Mouse (Mus musculus) CD8-positive naive resting alpha-beta T cell, adult 2 months (primary cell): ENCODE measurements around the gene Myo9a.

Experiments used
- DNase-seq, 2 experiments: peaks; one replicate each; pipeline ENCODE4 v3.0.0; 2022; ENCODE audit warnings: low read depth in 2 of 2, low spot score in 2 of 2

Gene Myo9a

DNA sequence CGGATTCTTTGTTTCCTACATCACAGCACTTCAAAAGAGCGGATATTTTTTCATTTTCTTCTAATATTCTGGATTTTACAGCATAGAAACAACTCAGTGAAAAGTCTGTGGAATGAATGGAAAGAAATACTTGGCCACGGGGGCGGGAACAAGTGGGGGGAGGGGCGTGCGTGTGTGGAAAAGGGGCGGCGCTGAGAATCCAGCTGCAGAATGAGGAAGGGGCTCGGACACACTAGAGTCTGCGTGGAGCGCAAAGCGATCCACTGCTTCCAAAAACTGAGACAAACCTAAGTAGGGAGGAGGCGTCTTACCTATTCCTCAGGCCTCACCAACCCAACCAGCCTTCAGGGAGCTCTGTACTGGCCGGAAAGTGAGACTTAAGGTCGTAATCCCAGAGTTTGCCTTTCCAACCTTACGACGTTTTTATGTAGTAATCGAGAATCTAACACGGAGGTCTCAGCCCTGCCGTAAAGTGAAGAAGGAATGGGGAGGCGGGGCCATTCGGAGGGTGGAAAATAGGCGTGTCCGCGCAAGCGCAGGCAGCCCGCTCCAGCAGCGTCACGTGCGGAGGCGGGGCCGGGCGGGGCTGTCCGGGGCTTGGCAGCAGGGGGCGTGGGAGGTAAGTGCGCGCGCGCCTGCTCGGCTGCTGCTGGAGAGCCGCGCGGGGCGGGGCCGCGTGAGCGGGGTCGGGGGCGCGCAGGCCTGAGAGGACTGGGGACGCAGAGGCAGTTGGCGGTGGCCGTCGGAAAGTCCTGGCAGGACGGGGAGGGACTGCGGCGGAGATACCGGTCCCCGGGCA lies at the start of gene Myo9a, which contains the start of gene Senp8:
TSS of gene Myo9a (plus strand) at position 630 of the 799 bp plus-strand sequence.
TSS of gene Senp8 (minus strand) at position 444 of the 799 bp plus-strand sequence.
- DNase-seq = peak; percentile 99 to 100

DNA sequence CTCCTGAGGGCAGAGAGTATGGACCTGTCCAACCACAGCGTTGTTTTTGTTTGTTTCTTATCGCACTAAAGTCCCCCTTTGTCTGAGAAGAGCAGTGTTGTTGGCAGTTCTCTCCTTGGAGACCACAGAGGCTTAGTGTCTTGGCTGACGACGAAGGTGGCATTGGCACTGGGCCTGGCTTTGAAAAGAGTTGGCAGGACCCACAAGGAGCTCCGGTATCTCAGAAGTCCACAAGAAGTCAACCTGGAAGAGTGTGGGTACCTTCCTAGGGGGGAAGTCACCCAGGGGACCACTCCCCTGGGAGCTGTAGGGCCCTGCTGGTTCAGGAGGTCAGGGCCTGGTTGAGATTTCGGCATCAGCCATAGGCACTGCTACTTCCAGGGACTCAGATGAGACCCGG lies 49.6 kb upstream of the Myo9a start:
- no peak for DNase-seq

DNA sequence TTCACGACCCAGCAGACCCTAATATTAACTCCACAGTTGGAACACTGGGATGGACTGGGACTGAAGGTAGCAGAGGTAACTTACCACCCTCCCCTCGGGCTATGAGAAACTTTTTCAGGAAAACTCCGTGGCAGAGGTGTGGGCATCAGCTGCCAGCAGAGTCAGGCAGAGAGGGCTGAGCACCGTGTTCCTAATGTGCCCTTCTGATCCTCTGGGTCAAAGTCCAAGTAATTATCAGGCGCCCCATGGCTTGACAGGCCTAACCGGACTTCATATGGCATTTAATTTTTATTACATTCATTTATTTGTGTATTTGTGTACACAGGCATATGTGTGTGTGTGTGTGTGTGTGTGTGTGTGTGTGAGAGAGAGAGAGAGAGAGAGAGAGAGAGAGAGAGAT lies 47.6 kb upstream of the Myo9a start:
- no peak for DNase-seq

GRCm38 (mm10) chr9:59706850-59707825 lies 43.6 kb upstream of the Myo9a start:
- DNase-seq = no peak

- DNase-seq = no peak
Observed at GRCm38 (mm10) chr9:59709225-59709624, 41.5 kb upstream of the Myo9a start.

DNA sequence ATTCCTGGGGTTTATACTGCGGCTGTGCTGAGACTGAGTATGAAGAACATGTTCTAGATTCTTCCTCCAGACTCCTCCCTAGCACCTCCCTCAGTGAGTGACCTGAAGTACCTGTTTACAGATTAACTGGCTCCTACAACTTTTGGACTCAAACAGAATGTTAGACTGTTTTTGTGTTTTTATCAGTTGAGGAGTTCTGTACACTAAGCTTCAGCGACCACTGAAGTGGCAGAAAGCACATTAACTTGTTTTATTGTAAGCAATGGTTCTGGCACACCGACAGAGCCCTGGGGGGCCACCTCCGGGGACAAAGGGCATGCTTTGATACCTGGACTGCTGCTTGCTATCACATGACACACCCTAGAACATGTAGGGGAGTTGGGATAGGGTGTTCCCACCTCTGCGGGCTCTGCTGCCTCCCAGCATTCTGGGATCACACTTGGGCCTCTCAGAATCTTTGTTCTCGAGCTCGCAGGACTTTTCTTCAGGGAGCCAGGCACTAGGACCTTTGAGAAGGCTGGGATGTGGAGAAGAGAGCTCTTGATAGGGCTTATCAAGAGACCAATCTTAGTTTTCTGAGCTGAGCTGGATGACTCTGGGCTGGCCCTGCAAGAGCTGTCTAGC lies 34.3 kb upstream of the Myo9a start:
- no peak for DNase-seq

GRCm38 (mm10) chr9:59718237-59718636 lies 32.5 kb upstream of the Myo9a start:
- no peak for DNase-seq

- DNase-seq = no peak
Observed at GRCm38 (mm10) chr9:59721144-59721543, 29.6 kb upstream of the Myo9a start.

GRCm38 (mm10) chr9:59723096-59723657 lies 27.5 kb upstream of the Myo9a start:
- peak; percentile 47 to 64 for DNase-seq

DNA sequence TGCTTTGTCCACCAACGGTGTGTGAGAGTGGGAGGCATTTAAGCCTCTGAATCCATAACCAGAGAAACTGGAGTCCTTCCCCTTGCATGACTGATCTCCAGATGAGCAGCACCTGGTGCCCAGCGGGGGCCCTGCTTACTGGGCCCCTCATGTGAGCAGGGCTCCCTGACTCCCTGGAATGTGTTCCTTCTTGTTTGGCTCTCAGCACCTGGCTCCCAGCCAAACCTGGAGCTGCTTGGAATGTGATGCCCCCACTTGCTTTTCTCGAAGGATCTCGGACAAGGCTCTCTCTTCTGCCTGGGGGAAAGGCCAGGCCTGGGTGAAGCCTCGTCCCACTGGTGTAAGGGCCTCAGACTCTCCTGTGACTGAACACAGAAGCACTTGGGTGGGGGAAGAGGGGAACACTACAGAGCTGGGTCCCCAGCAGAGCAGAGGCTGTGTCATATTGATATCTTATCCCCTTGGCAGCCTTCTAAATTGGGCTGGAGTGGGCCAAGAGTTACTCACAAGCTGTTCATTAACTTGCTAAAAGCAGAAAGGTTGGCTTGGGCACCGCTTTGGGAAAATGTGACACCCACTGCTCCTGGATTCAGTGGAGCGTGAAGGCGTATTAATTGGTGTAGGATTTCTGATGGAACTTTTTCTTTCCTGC lies 26.8 kb upstream of the Myo9a start:
- DNase-seq = no peak

DNA sequence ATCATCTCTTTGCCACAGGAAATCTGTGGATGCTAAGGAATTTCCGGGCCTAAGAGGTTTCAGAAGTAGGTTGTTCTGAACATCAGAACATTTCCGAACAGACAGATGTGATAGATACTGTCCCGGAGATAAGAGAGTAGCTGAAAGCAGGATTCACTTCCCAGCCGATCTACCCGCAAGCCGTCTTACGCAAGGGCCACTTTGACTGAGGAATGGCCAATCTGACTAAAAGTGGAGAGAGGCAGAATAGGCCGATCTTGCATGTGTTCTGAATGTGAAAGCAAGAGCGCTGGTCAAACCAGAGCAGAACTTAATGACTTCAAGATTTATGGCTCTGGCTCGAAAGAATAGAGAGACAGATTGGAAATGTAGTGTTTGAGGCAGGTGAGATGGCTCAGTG lies 25.2 kb upstream of the Myo9a start:
- DNase-seq = no peak

DNA sequence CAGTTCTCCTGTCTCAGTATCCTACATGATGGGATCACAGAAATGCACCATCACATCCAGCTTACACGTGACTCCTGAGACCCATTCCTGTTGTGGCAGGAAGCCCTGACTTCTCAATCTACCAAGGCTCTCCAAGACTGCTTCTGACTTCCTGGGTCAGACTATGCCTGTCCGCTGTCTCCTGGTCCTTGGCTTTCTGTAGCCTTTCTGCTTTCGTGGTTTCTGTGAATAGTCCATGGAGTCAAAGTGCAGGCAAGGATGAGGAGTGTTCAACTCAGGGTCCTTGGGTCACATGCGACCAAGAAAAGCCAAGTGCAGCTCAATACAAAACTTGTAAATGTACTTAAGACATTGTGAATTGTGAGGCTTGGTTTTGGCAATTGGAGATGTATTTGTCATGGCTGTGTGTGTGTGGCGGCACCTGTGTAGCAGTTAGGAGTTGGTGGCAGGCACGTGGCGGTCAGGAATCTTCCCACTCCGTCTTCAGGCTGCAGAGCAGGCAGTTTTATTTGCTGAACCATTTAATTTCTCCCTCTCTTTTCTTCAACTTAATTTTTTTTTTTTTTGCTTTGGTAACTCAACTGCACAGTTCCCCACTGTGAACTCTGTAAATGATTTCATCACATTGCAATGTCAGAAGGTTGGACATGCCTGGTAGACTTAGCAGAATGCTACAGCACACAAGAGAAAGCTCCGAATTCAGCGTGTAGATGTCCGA lies 23.0 kb upstream of the Myo9a start:
- no peak for DNase-seq

GRCm38 (mm10) chr9:59731136-59731535 lies 19.6 kb upstream of the Myo9a start:
- DNase-seq = no peak

DNA sequence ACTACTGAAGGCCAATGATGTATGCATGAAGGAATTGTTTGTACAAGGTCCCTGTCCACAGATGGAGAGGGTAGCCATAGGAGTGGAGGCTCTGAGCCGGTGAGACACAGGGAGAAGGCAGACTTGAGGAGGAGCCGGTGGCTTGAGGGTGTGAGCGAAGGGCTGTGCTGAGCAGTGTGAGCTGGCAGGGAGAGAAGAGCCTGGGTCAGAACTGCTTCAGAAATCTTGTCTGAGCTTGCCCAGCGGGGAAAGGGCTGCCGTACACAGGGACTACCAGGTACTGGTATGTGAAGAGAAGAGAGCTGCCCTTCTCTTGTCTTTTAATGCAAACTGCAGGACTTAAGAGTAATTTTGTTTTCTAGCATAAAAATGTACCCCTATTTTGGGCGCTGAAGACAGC lies 17.6 kb upstream of the Myo9a start:
- DNase-seq = no peak

DNA sequence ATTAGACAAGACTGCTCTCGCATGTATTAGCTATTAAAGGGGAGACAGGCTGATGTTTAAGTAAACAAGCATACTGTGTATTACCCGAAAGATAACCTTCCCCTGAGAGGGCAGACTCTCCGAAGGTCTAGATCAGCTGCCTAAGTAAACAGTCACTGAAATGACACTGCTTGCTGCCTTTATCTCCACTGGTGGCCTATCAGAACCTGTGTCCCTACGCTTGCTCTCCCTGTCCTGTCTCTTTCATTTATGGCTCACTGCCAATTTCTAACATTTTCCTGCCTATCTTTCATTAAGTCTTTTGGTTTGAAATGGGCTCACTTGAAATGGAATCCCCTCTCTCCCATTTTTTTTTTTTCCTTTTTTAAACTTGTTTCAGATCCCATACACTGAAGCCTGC lies 15.3 kb upstream of the Myo9a start:
- DNase-seq = no peak

GRCm38 (mm10) chr9:59740593-59740992 lies 10.1 kb upstream of the Myo9a start:
- DNase-seq = no peak

GRCm38 (mm10) chr9:59743903-59744302 lies 6.8 kb upstream of the Myo9a start:
- DNase-seq = no peak

DNA sequence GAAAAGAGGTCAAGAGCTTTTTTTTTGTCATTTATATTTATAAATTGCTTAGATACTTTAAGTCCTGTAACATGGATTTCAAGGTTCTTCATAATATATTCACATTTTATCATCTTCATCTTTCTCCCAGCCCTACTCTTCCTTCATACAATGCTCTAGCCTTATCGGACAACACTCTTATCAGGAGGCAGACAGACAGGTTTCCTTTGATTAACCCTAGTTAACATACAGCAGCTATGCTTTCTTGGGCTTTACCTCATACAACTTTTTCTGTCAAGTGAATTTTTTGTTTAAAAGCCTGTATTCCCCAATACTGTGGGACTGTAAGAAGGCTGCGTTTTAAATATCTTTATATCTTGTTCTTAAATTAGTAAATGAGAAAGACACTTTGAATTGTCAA lies 2.3 kb upstream of the Myo9a start:
- no peak for DNase-seq

DNA sequence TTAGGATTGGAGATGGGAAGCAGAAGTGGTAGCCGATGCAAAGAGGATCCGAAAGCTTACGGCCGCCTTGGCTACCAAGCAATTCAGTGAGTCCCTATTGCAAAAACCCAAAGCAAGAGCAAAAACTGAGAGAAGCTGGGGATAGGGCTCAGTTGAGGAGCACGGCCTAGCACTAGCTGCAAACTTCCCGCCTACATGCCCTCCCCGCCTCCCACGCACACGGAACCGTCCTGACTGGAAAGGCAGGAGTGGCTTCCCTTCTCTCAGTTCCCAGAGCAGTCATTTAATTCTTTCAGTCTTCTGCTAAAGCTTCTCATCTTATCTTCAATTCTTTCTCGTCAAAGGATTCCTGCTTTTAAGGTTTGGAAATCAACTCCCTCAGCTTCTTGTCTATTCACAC lies 1.7 kb upstream of the Myo9a start:
- no peak for DNase-seq
